Mouse (Mus musculus): Measurements from ENCODE around the gene Aaed1. TPM values are rescaled to one million over a fixed set of nuclear protein-coding genes. Genes with fewer than 3 reads are reported as not detected.

Gene Aaed1
- polyA plus RNA-seq, 1 experiment from 2014 or later: 11.5 TPM

- 0% methylated on average over 2 of the region's 2 CpGs for WGBS
- Histone ChIP-seq H3K36me3 (ENCODE audit: control insufficient read depth, insufficient read depth, low read length) (no peaks in the 10 kb centered on the region), H3K4me2 (ENCODE audit: low read length) (peak overlapping the region; percentile 70), H3K27ac (ENCODE audit: low read length) (peak overlapping the region; percentile 47; the same call in 1 of the 2 replicates), H3K9ac (ENCODE audit: low read depth, low read length) (peak overlapping the region; percentile 77), H3K9me3 (replicated peaks; ENCODE audit: control insufficient read depth, low read length, poor library complexity, severe bottlenecking) (no peaks in the 10 kb centered on the region), H3K4me1 (ENCODE audit: control insufficient read depth, insufficient read depth, low read length) (peaks cover 8% of the 10 kb centered on the region), H3K4me3 (ENCODE audit: low read depth, low read length) (peak overlapping the region; percentile 61), H3K27me3 (ENCODE audit: control insufficient read depth, insufficient read depth, low read depth, low read length) (no peaks in the 10 kb centered on the region)
- no peak for ATAC-seq
These were observed 393 bp upstream of the Aaed1 start for GRCm38 (mm10) chr13:64312916-64313289.

- Histone ChIP-seq H3K27ac (ENCODE audit: low read length) (no peak overlapping the region), H3K9ac (ENCODE audit: low read depth, low read length) (no peak overlapping the region; the same call in 1 of the 2 replicates), H3K4me3 (ENCODE audit: low read depth, low read length) (no peak overlapping the region; the same call in 1 of the 2 replicates), H3K27me3 (ENCODE audit: control insufficient read depth, insufficient read depth, low read depth, low read length) (no peaks in the 10 kb centered on the region), H3K36me3 (ENCODE audit: control insufficient read depth, insufficient read depth, low read length) (no peaks in the 10 kb centered on the region), H3K4me2 (ENCODE audit: low read length) (peak overlapping the region; percentile 70), H3K9me3 (replicated peaks; ENCODE audit: control insufficient read depth, low read length, poor library complexity, severe bottlenecking) (no peaks in the 10 kb centered on the region), H3K4me1 (ENCODE audit: control insufficient read depth, insufficient read depth, low read length) (peaks cover 8% of the 10 kb centered on the region)
- 90% methylated on average over 1 of the region's 1 CpGs for WGBS
- no peak for ATAC-seq
These were observed 1.2 kb downstream of the Aaed1 start for GRCm38 (mm10) chr13:64311266-64311665.

GRCm38 (mm10) chr13:64310585-64310984 is 1.9 kb downstream of the Aaed1 start:
- Histone ChIP-seq H3K4me3 (ENCODE audit: low read depth, low read length) (no peak overlapping the region), H3K4me2 (ENCODE audit: low read length) (no peak overlapping the region), H3K9ac (ENCODE audit: low read depth, low read length) (no peak overlapping the region), H3K4me1 (ENCODE audit: control insufficient read depth, insufficient read depth, low read length) (peaks cover 7% of the 10 kb centered on the region), H3K9me3 (replicated peaks; ENCODE audit: control insufficient read depth, low read length, poor library complexity, severe bottlenecking) (no peaks in the 10 kb centered on the region), H3K36me3 (ENCODE audit: control insufficient read depth, insufficient read depth, low read length) (no peaks in the 10 kb centered on the region), H3K27me3 (ENCODE audit: control insufficient read depth, insufficient read depth, low read depth, low read length) (no peaks in the 10 kb centered on the region), H3K27ac (ENCODE audit: low read length) (no peak overlapping the region)
- no peak for ATAC-seq
- WGBS: 87% methylated on average over 6 of the region's 6 CpGs

GRCm38 (mm10) chr13:64309842-64310241 is 2.7 kb downstream of the Aaed1 start:
- H3K4me3 ChIP-seq (ENCODE audit: low read depth, low read length): no peak overlapping the region
- no peak overlapping the region for H3K9ac ChIP-seq (ENCODE audit: low read depth, low read length)
- no peak for ATAC-seq
- no peak overlapping the region for H3K4me2 ChIP-seq (ENCODE audit: low read length)
- H3K4me1 ChIP-seq (ENCODE audit: control insufficient read depth, insufficient read depth, low read length): peaks cover 6% of the 10 kb centered on the region
- 84% methylated on average over 11 of the region's 11 CpGs for WGBS
- no peaks in the 10 kb centered on the region for H3K9me3 ChIP-seq (replicated peaks; ENCODE audit: control insufficient read depth, low read length, poor library complexity, severe bottlenecking)
- no peaks in the 10 kb centered on the region for H3K27me3 ChIP-seq (ENCODE audit: control insufficient read depth, insufficient read depth, low read depth, low read length)
- H3K36me3 ChIP-seq (ENCODE audit: control insufficient read depth, insufficient read depth, low read length): no peaks in the 10 kb centered on the region
- no peak overlapping the region for H3K27ac ChIP-seq (ENCODE audit: low read length)

- no peak for ATAC-seq
- Histone ChIP-seq H3K4me3 (ENCODE audit: low read depth, low read length) (no peak overlapping the region), H3K4me2 (ENCODE audit: low read length) (no peak overlapping the region), H3K27me3 (ENCODE audit: control insufficient read depth, insufficient read depth, low read depth, low read length) (no peaks in the 10 kb centered on the region), H3K9me3 (replicated peaks; ENCODE audit: control insufficient read depth, low read length, poor library complexity, severe bottlenecking) (no peaks in the 10 kb centered on the region), H3K4me1 (ENCODE audit: control insufficient read depth, insufficient read depth, low read length) (peaks cover 6% of the 10 kb centered on the region), H3K9ac (ENCODE audit: low read depth, low read length) (no peak overlapping the region), H3K36me3 (ENCODE audit: control insufficient read depth, insufficient read depth, low read length) (no peaks in the 10 kb centered on the region), H3K27ac (ENCODE audit: low read length) (no peak overlapping the region)
- WGBS: 66% methylated on average over 5 of the region's 5 CpGs
These were observed 3.5 kb downstream of the Aaed1 start for GRCm38 (mm10) chr13:64309036-64309435.

- ATAC-seq: no peak
- Histone ChIP-seq H3K9me3 (replicated peaks; ENCODE audit: control insufficient read depth, low read length, poor library complexity, severe bottlenecking) (no peaks in the 10 kb centered on the region), H3K4me2 (ENCODE audit: low read length) (no peak overlapping the region), H3K9ac (ENCODE audit: low read depth, low read length) (no peak overlapping the region), H3K27me3 (ENCODE audit: control insufficient read depth, insufficient read depth, low read depth, low read length) (no peaks in the 10 kb centered on the region), H3K4me3 (ENCODE audit: low read depth, low read length) (no peak overlapping the region), H3K36me3 (ENCODE audit: control insufficient read depth, insufficient read depth, low read length) (no peaks in the 10 kb centered on the region), H3K27ac (ENCODE audit: low read length) (no peak overlapping the region), H3K4me1 (ENCODE audit: control insufficient read depth, insufficient read depth, low read length) (peaks cover 6% of the 10 kb centered on the region)
- WGBS: 87% methylated on average over 5 of the region's 5 CpGs
These were observed 5.0 kb downstream of the Aaed1 start for GRCm38 (mm10) chr13:64307508-64307907.

GRCm38 (mm10) chr13:64306078-64306477 is 6.4 kb downstream of the Aaed1 start:
- no peaks in the 10 kb centered on the region for H3K36me3 ChIP-seq (ENCODE audit: control insufficient read depth, insufficient read depth, low read length)
- H3K9me3 ChIP-seq (replicated peaks; ENCODE audit: control insufficient read depth, low read length, poor library complexity, severe bottlenecking): no peaks in the 10 kb centered on the region
- no peak overlapping the region for H3K4me2 ChIP-seq (ENCODE audit: low read length)
- H3K27me3 ChIP-seq (ENCODE audit: control insufficient read depth, insufficient read depth, low read depth, low read length): no peaks in the 10 kb centered on the region
- H3K9ac ChIP-seq (ENCODE audit: low read depth, low read length): no peak overlapping the region
- H3K27ac ChIP-seq (ENCODE audit: low read length): no peak overlapping the region
- no peaks in the 10 kb centered on the region for H3K4me1 ChIP-seq (ENCODE audit: control insufficient read depth, insufficient read depth, low read length)
- 70% methylated on average over 3 of the region's 3 CpGs for WGBS
- H3K4me3 ChIP-seq (ENCODE audit: low read depth, low read length): no peak overlapping the region
- ATAC-seq: peak; percentile 56; the same call in 1 of the 2 replicates

- ATAC-seq: no peak
- Histone ChIP-seq H3K4me1 (ENCODE audit: control insufficient read depth, insufficient read depth, low read length) (no peaks in the 10 kb centered on the region), H3K27me3 (ENCODE audit: control insufficient read depth, insufficient read depth, low read depth, low read length) (no peaks in the 10 kb centered on the region), H3K4me2 (ENCODE audit: low read length) (no peak overlapping the region), H3K4me3 (ENCODE audit: low read depth, low read length) (no peak overlapping the region), H3K27ac (ENCODE audit: low read length) (no peak overlapping the region), H3K36me3 (ENCODE audit: control insufficient read depth, insufficient read depth, low read length) (no peaks in the 10 kb centered on the region), H3K9me3 (replicated peaks; ENCODE audit: control insufficient read depth, low read length, poor library complexity, severe bottlenecking) (no peaks in the 10 kb centered on the region), H3K9ac (ENCODE audit: low read depth, low read length) (no peak overlapping the region)
- WGBS: 82% methylated on average over 1 of the region's 1 CpGs
These were observed 13.4 kb downstream of the Aaed1 start for GRCm38 (mm10) chr13:64299069-64299468.

GRCm38 (mm10) chr13:64286791-64287190 is 25.7 kb downstream of the Aaed1 start:
- no peak overlapping the region for H3K27ac ChIP-seq (ENCODE audit: low read length)
- no peaks in the 10 kb centered on the region for H3K27me3 ChIP-seq (ENCODE audit: control insufficient read depth, insufficient read depth, low read depth, low read length)
- H3K36me3 ChIP-seq (ENCODE audit: control insufficient read depth, insufficient read depth, low read length): no peaks in the 10 kb centered on the region
- H3K9me3 ChIP-seq (replicated peaks; ENCODE audit: control insufficient read depth, low read length, poor library complexity, severe bottlenecking): no peaks in the 10 kb centered on the region; the same call in 1 of the 2 replicates
- H3K4me1 ChIP-seq (ENCODE audit: control insufficient read depth, insufficient read depth, low read length): no peaks in the 10 kb centered on the region
- no peak overlapping the region for H3K4me3 ChIP-seq (ENCODE audit: low read depth, low read length)
- ATAC-seq: no peak
- 47% methylated on average over 4 of the region's 4 CpGs for WGBS
- no peak overlapping the region for H3K4me2 ChIP-seq (ENCODE audit: low read length)
- H3K9ac ChIP-seq (ENCODE audit: low read depth, low read length): no peak overlapping the region

Data from midbrain, embryonic 16.5 days (tissue).